In the genomic region with DNA sequence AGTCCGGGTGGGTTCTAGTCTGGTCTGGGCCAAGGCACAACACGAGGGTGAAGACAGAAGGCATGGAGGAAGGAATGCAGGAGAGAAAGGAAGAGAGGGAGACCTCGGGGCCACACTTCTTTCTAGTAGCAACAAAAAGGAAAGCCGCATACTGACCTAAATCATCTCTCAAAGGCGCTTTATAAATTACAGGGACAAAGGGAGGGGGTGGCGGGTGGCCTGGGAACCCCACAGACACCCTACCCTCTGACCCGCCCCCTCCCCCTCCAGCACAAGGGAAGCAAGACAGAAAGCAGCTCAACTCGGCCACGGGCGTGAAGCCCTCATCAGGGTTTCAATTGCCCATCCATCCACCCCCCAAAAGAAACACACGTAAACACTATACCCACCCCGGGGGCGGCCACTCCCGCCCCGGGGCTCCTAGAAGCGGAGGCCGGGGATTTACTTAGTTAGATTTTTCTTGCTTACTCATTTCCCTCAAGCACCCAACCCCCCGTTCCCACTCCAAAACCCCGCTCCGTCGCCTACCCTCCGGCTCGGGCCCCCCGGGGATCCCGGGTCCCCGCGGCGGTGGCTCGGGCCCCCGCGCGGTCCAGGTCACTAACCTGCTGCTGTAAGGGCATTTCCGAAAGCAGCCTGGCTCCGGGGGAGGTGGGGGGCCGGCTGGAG, we compare ENCODE assay signal across 8 mouse cellular contexts. TPM values are rescaled to one million over a fixed set of nuclear protein-coding genes. Genes with fewer than 3 reads are reported as not detected.
DNase-seq lines count a peak whose midpoint lies in the region; ATAC-seq and TF ChIP-seq lines count a peak whose summit lies in the region.

No protein-coding gene starts in this region.

- TF ChIP-seq EP300 in ES-Bruce4 (IDR thresholded peaks at IDR 0.05; ENCODE audit: insufficient read depth, low read depth, low read length): no peak

- H3K36me3 ChIP-seq in ES-Bruce4 (ENCODE audit: control insufficient read depth, insufficient read depth, low read length, poor library complexity, severe bottlenecking): peaks cover 17% of the 10 kb centered on the region
- H3K36me3 ChIP-seq in heart, embryonic 13.5 days: peaks cover 5% of the 10 kb centered on the region; the same call in 1 of the 2 replicates

- no peak for ATAC-seq in heart, embryonic 13.5 days (ENCODE audit: extremely low read depth, insufficient number of reproducible peaks, low FRiP score, low TSS enrichment)

- under 1% methylated on average over 35 of the region's 35 CpGs for WGBS in heart, embryonic 13.5 days

- no peaks in the 10 kb centered on the region for H3K9me3 ChIP-seq in ES-Bruce4 (replicated peaks; ENCODE audit: control insufficient read depth, insufficient read depth, low read length, poor library complexity, severe bottlenecking)
- H3K9me3 ChIP-seq in heart, embryonic 13.5 days: no peaks in the 10 kb centered on the region

- peak; percentile 54 to 83 for DNase-seq in adrenal gland, adult (ENCODE audit: inconsistent age in 2 of 2, low spot score in 1 of 2)
- DNase-seq in adrenal gland, postnatal 25 days: no peak
- peak; percentile 55 for DNase-seq in cerebellum, adult 9-11 months
- peak; percentile 31 to 47 for DNase-seq in layer of hippocampus, postnatal 14 days (ENCODE audit: low spot score in 2 of 2)
- peak; percentile 42 for DNase-seq in lung, postnatal 10 days
- peak; percentile 45 for DNase-seq in right cerebral cortex, postnatal 4 days

- peak overlapping the region; percentile 94 for H3K4me3 ChIP-seq in ES-Bruce4 (ENCODE audit: low read depth, low read length)
- H3K4me3 ChIP-seq in heart, embryonic 13.5 days: peak overlapping the region; percentile 99

- TF ChIP-seq POLR2A in ES-Bruce4 (IDR thresholded peaks at IDR 0.05; ENCODE audit: insufficient read depth, low read length): no peak

- 0 out of 2 replicates have a peak overlapping the region, but pooled peaks have one; percentile 37 for H3K27ac ChIP-seq in ES-Bruce4 (ENCODE audit: insufficient read depth, low read length)
- peak overlapping the region; percentile 99 for H3K27ac ChIP-seq in heart, embryonic 13.5 days (replicated peaks)

- H3K4me2 ChIP-seq in heart, embryonic 13.5 days: peak overlapping the region; percentile 88

- peak overlapping the region; percentile 100 for H3K9ac ChIP-seq in ES-Bruce4 (ENCODE audit: low read depth, poor library complexity, severe bottlenecking)
- H3K9ac ChIP-seq in heart, embryonic 13.5 days: peak overlapping the region; percentile 100

- TF ChIP-seq CTCF in ES-Bruce4 (IDR thresholded peaks at IDR 0.05; ENCODE audit: low read depth, low read length): no peak

- peaks cover 2% of the 10 kb centered on the region for H3K4me1 ChIP-seq in ES-Bruce4 (ENCODE audit: control insufficient read depth, insufficient read depth, low read length)
- peaks cover 50% of the 10 kb centered on the region for H3K4me1 ChIP-seq in heart, embryonic 13.5 days

- no peaks in the 10 kb centered on the region for H3K27me3 ChIP-seq in ES-Bruce4 (ENCODE audit: control insufficient read depth, insufficient read depth, low read length, poor library complexity, severe bottlenecking)
- H3K27me3 ChIP-seq in heart, embryonic 13.5 days (replicated peaks): no peaks in the 10 kb centered on the region

RNA-seq across cellular contexts. Expression of a gene that starts 2.2 kb away (rescaled TPM):
- total RNA-seq in adrenal gland, postnatal 25 days (2021): 10.8 and 13.1 TPM in 2 replicates
- polyA plus RNA-seq in ES-Bruce4 (2011; ENCODE audit: insufficient read depth, insufficient read length, low read depth, missing spikeins): 26.8 and 29.7 TPM in 2 replicates
- polyA plus RNA-seq in heart, embryonic 13.5 days (2015; fragmentation: Nextera tagmentation; extraction: Ambion mirVana): 8.2 and 9.1 TPM in 2 replicates
- total RNA-seq in layer of hippocampus, postnatal 14 days (2021): 10 to 100 TPM; 26.7 to 27.4 TPM
